Mouse (Mus musculus) hindbrain, embryonic 10.5 days (tissue): Measurements from ENCODE around the gene Htr2b. TPM values are rescaled to one million over a fixed set of nuclear protein-coding genes. Genes with fewer than 3 reads are reported as not detected.
A peak's percentile ranks its signal among the peaks of the same experiment; 100 is the strongest.

Experiments used
- DNase-seq: peaks from one replicate; pipeline ENCODE4 v3.0.0-alpha.2; 2017; ENCODE audit warnings: low spot score
- H3K27ac ChIP-seq: fragments of 300-500 bp; sonication (generic); 2 replicates; pipeline ENCODE4 v1.5.1; 2016; ENCODE audit warnings: mild to moderate bottlenecking, moderate library complexity
- H3K27me3 ChIP-seq: fragments of 300-500 bp; sonication (generic); 2 replicates; pipeline ENCODE4 v1.6.1; 2016; ENCODE audit warnings: mild to moderate bottlenecking; ENCODE audit not compliant: poor library complexity, insufficient read depth, severe bottlenecking
- H3K36me3 ChIP-seq: fragments of 300-500 bp; sonication (generic); 2 replicates; pipeline ENCODE4 v1.6.1; 2016; ENCODE audit warnings: mild to moderate bottlenecking, moderate library complexity
- H3K4me1 ChIP-seq: fragments of 300-500 bp; sonication (generic); replicated peaks from 2 replicates; pipeline ENCODE4 v1.6.1; 2016; ENCODE audit warnings: mild to moderate bottlenecking
- H3K4me3 ChIP-seq: fragments of 300-500 bp; sonication (generic); 2 replicates; pipeline ENCODE4 v1.5.1; 2016; ENCODE audit warnings: mild to moderate bottlenecking, moderate library complexity
- H3K9me3 ChIP-seq: fragments of 300-500 bp; sonication (generic); 2 replicates; pipeline ENCODE4 v1.6.1; 2016; ENCODE audit warnings: mild to moderate bottlenecking, moderate library complexity
- WGBS: fragments of 180-500 bp; shearing (Covaris S2); methylation state at CpG from one replicate; pipeline ENCODE4 v1.1.7; 2016; 5-methylcytosine and 5-hydroxymethylcytosine counted together
- polyA plus RNA-seq: library from polyadenylated mRNA; unstranded; fragments of >200 nt; fragmentation: Nextera tagmentation; extraction: Ambion mirVana; gene quantifications from 2 replicates; pipeline ENCODE4 v1.2.1, GENCODE M21; 2016

Htr2b gene
- polyA plus RNA-seq, 1 experiment from 2014 or later, result 0.10 TPM

- DNase-seq, result no peak
- Histone ChIP-seq H3K9me3 (no peaks in the 10 kb centered on the region), H3K4me3 (no peak overlapping the region), H3K36me3 (peaks cover 15% of the 10 kb centered on the region), H3K27me3 (no peaks in the 10 kb centered on the region), H3K27ac (no peak overlapping the region), H3K4me1 (no peaks in the 10 kb centered on the region)
- 91% methylated on average over 5 of the region's 5 CpGs for WGBS
These were observed 34.5 kb upstream of the Htr2b start for GRCm38 (mm10) chr1:86146293-86146692.

- Histone ChIP-seq H3K36me3 (peaks cover 33% of the 10 kb centered on the region), H3K27me3 (no peaks in the 10 kb centered on the region), H3K27ac (no peak overlapping the region), H3K4me3 (no peak overlapping the region), H3K4me1 (no peaks in the 10 kb centered on the region), H3K9me3 (no peaks in the 10 kb centered on the region)
- 79% methylated on average over 21 of the region's 21 CpGs for WGBS
- DNase-seq, result no peak
These were observed 32.5 kb upstream of the Htr2b start for GRCm38 (mm10) chr1:86144001-86144944.

GRCm38 (mm10) chr1:86143165-86143564 is 31.4 kb upstream of the Htr2b start:
- Histone ChIP-seq H3K27ac (no peak overlapping the region), H3K27me3 (no peaks in the 10 kb centered on the region), H3K9me3 (no peaks in the 10 kb centered on the region), H3K4me3 (no peak overlapping the region), H3K36me3 (peaks cover 44% of the 10 kb centered on the region), H3K4me1 (no peaks in the 10 kb centered on the region)
- no peak for DNase-seq
- 85% methylated on average over 4 of the region's 4 CpGs for WGBS

- Histone ChIP-seq H3K36me3 (peaks cover 63% of the 10 kb centered on the region), H3K4me1 (no peaks in the 10 kb centered on the region), H3K9me3 (no peaks in the 10 kb centered on the region), H3K4me3 (no peak overlapping the region), H3K27ac (no peak overlapping the region), H3K27me3 (no peaks in the 10 kb centered on the region)
- no peak for DNase-seq
- 87% methylated on average over 3 of the region's 3 CpGs for WGBS
These were observed 29.3 kb upstream of the Htr2b start for GRCm38 (mm10) chr1:86141081-86141480.

- Histone ChIP-seq H3K4me1 (no peaks in the 10 kb centered on the region), H3K9me3 (no peaks in the 10 kb centered on the region), H3K4me3 (no peak overlapping the region), H3K36me3 (peaks cover 90% of the 10 kb centered on the region), H3K27ac (no peak overlapping the region), H3K27me3 (no peaks in the 10 kb centered on the region)
- 92% methylated on average over 6 of the region's 6 CpGs for WGBS
- DNase-seq, result no peak
These were observed 23.5 kb upstream of the Htr2b start for GRCm38 (mm10) chr1:86135315-86135714.

- Histone ChIP-seq H3K27me3 (no peaks in the 10 kb centered on the region), H3K4me3 (no peak within 1 kb of the TSS), H3K36me3 (peaks cover 91% of the 10 kb centered on the region), H3K9me3 (no peaks in the 10 kb centered on the region), H3K4me1 (no peaks in the 10 kb centered on the region), H3K27ac (no peak within 1 kb of the TSS)
- DNase-seq, result no peak
- 94% methylated on average over 4 of the region's 4 CpGs for WGBS
These were observed 21.6 kb upstream of the Htr2b start, which contains the start of gene Gm21972 for GRCm38 (mm10) chr1:86133337-86133736. Gene Gm21972, plus strand, starts transcription at chr1:86133637.

- peaks cover 98% of the 10 kb centered on the region for H3K36me3 ChIP-seq
- H3K27ac ChIP-seq, result no peak overlapping the region
- no peaks in the 10 kb centered on the region for H3K9me3 ChIP-seq
- no peak for DNase-seq
- 94% methylated on average over 2 of the region's 2 CpGs for WGBS
- no peaks in the 10 kb centered on the region for H3K4me1 ChIP-seq
- no peaks in the 10 kb centered on the region for H3K27me3 ChIP-seq
- no peak overlapping the region for H3K4me3 ChIP-seq
These were observed 14.3 kb upstream of the Htr2b start for GRCm38 (mm10) chr1:86126036-86126435.

GRCm38 (mm10) chr1:86119549-86119948 is 7.8 kb upstream of the Htr2b start:
- H3K27me3 ChIP-seq, result no peaks in the 10 kb centered on the region
- H3K4me3 ChIP-seq, result no peak overlapping the region
- no peak overlapping the region for H3K27ac ChIP-seq
- no peaks in the 10 kb centered on the region for H3K4me1 ChIP-seq
- no peaks in the 10 kb centered on the region for H3K9me3 ChIP-seq
- peaks cover 88% of the 10 kb centered on the region for H3K36me3 ChIP-seq
- DNase-seq, result no peak
- whole genome bisulfite sequencing, result 92% methylated on average over 4 of the region's 4 CpGs

- Histone ChIP-seq H3K9me3 (no peaks in the 10 kb centered on the region), H3K4me1 (no peaks in the 10 kb centered on the region), H3K27me3 (no peaks in the 10 kb centered on the region), H3K36me3 (peaks cover 45% of the 10 kb centered on the region), H3K27ac (no peak overlapping the region), H3K4me3 (no peak overlapping the region)
- DNase-seq, result no peak
- WGBS, result 94% methylated on average over 3 of the region's 3 CpGs
These were observed 2.4 kb upstream of the Htr2b start for GRCm38 (mm10) chr1:86114141-86114540.

- Histone ChIP-seq H3K27me3 (no peaks in the 10 kb centered on the region), H3K9me3 (no peaks in the 10 kb centered on the region), H3K27ac (no peak overlapping the region), H3K4me1 (no peaks in the 10 kb centered on the region), H3K4me3 (no peak overlapping the region), H3K36me3 (peaks cover 40% of the 10 kb centered on the region)
- no peak for DNase-seq
- WGBS, result 95% methylated on average over 1 of the region's 1 CpGs
These were observed 6.7 kb downstream of the Htr2b start for GRCm38 (mm10) chr1:86105054-86105453.

GRCm38 (mm10) chr1:86094413-86094812 is 17.4 kb downstream of the Htr2b start:
- Histone ChIP-seq H3K4me3 (no peak overlapping the region), H3K27ac (no peak overlapping the region), H3K27me3 (no peaks in the 10 kb centered on the region), H3K9me3 (no peaks in the 10 kb centered on the region), H3K36me3 (peaks cover 97% of the 10 kb centered on the region), H3K4me1 (no peaks in the 10 kb centered on the region)
- 91% methylated on average over 7 of the region's 7 CpGs for whole genome bisulfite sequencing
- DNase-seq, result no peak

- no peak for DNase-seq
- H3K9me3 ChIP-seq, result 0 out of 2 replicates have a peak, but pooled peaks cover 5% of the 10 kb centered on the region
- H3K27ac ChIP-seq, result no peak overlapping the region
- no peaks in the 10 kb centered on the region for H3K27me3 ChIP-seq
- peaks cover 94% of the 10 kb centered on the region for H3K36me3 ChIP-seq
- H3K4me1 ChIP-seq, result no peaks in the 10 kb centered on the region
- H3K4me3 ChIP-seq, result no peak overlapping the region
- WGBS, result 100% methylated on average over 2 of the region's 2 CpGs
These were observed 35.2 kb downstream of the Htr2b start for GRCm38 (mm10) chr1:86076565-86076964.

- Histone ChIP-seq H3K9me3 (peaks cover 5% of the 10 kb centered on the region; the same call in 1 of the 2 replicates), H3K36me3 (peaks cover 23% of the 10 kb centered on the region), H3K4me1 (peaks cover 13% of the 10 kb centered on the region), H3K27me3 (no peaks in the 10 kb centered on the region), H3K27ac (peak within 1 kb of the TSS; percentile 98), H3K4me3 (peak within 1 kb of the TSS; percentile 97)
- under 1% methylated on average over 47 of the region's 47 CpGs for WGBS
- peak; percentile 92 for DNase-seq
These were observed 47.3 kb downstream of the Htr2b start, which contains the start of gene Psmd1 for GRCm38 (mm10) chr1:86064271-86064991. Gene Psmd1, plus strand, starts transcription at chr1:86064387.
